Mouse (Mus musculus) E14TG2a.4 (cell line): ENCODE measurements at regions not wholly inside any gene's neighbourhood (a gene's known extent, or its start where the extent isn't known, plus 50 kb on each side); places are given as distances from the start of the nearest gene placed in this dataset.

Source experiments
- CTCF ChIP-seq: conservative IDR thresholded peaks from 2 replicates; pipeline ENCODE4 v1.5.1; 2014; ENCODE audit warnings: low read length
- POU5F1 ChIP-seq: IDR thresholded peaks from 2 replicates; pipeline ENCODE4 v1.6.1; 2014; ENCODE audit warnings: low read length, borderline replicate concordance

- TF ChIP-seq CTCF (no peak), POU5F1 (no peak)
These were observed 60.0 kb upstream of the Mbip start for GRCm38 (mm10) chr12:56405658-56406057.
